Mouse (Mus musculus) retina, embryonic 14.5 days (tissue): ENCODE results near the gene Olfr775.

Experiments used
- DNase-seq: peaks from one replicate; pipeline ENCODE4 v3.0.0-alpha.2; 2015; ENCODE audit warnings: low spot score

The Olfr775 gene

DNA sequence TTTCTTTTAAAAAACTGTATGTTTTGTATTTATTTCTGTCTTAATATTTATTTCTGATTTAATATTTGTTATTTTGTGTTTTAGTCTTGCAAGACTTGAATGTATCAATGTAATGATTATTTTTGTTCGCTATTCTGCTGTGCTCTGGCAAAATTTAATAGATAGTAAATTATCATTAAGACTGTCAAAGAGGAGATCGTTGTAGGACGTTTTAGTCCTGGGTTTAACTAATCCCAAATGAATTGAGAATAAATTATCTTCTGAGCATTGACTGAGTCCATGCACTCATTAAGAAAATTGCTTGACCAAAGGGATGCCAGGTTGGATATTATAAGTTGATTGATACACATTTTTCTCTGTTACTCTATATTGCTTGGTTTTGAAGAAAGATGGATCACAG, at the start of gene Olfr775:
Olfr775 (plus strand) TSS at position 301 of the 400 bp plus-strand sequence.
- no peak for DNase-seq

DNA sequence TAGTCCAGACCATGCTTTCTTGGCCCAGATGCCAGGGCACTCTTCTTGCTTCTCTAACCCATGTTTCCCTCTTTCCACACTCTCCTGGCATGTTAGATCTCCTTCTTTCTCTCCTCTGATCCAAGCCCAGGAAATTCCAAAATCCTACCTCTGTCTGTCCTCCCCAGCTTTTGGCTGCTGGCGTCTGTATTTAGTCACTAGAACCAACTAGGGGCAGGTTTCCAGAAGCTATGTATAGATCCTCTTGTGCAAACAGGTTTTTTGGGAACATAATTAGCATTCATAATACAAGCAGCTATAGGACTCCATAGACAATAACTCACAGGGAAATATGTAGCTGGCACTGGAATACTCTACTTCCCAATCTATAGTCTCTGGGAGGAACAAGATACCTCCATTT, 17.5 kb upstream of the Olfr775 start:
- DNase-seq: no peak

DNA sequence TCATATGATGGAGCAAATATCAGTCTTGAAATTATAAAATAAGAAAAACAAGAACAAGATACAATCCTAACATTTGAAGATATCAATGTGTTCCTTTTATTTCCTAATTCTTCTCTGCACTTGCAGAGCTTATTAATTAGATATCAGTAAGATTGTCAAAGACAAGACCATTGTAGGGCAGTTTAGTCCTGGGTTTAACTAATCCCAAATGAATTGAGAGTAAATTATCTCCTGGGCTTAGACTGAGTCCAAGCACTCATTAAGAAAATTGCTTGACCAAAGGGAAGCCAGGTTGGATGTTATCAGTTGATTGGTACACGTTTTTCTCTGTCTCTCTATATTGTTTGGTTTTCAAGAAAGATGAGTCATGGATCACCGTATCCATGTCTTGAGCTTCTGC, 12.3 kb upstream of the Olfr775 start, which contains the start of gene Olfr774:
Olfr774 (plus strand) TSS at position 301 of the 400 bp plus-strand sequence.
- no peak for DNase-seq

DNA sequence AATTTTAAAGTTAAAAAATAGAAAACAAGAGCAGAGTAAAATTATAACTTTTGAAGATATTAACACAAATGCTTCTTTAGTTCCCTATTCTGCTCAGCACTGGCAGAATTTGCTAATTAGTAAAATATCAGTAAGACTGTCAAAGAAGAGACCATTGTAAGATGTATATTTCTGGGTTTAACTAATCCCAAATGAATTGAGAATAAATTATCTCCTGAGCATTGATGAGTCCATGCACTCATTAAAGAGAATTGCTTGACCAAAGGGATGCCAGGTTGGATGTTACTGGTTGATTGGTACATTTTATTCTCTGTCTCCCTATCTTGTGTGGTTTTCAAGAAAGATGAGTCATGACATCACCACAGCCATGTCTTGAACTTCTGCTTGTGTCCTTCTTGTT, 10.6 kb downstream of the Olfr775 start, which contains the start of gene Olfr776:
Olfr776 (plus strand) TSS at position 301 of the 400 bp plus-strand sequence.
- no peak for DNase-seq

DNA sequence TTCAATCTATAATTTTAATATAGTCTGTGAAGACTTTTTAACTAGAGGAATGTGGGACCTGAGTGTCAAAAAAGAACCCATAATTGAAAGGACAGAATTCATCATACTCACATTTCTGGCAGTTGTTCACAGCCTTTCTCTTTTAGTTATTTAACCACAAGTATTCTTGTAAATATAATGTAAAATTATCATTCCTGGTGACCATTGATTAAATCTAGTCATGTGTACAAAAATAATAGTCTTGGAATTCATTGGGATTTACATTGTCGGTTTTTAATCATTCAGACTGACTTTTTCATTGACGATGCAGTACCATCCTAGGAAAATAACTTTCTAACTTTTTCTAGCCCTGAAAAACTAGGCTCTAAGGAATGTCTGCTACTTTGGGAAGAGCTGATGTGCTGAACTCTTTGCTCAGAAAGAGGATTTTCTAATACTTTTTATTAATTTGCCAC, 22.9 kb downstream of the Olfr775 start, which contains the start of gene Olfr777:
Olfr777 (minus strand) TSS at position 405 of the 455 bp plus-strand sequence.
- no peak for DNase-seq
